Mouse (Mus musculus): Measurements from ENCODE around the gene Elovl6. TPM values are rescaled to one million over a fixed set of nuclear protein-coding genes. Genes with fewer than 3 reads are reported as not detected.

Elovl6 gene
- total and polyA plus RNA-seq, 2 experiments from 2014 or later: 39.1 to 46.9 TPM

DNA sequence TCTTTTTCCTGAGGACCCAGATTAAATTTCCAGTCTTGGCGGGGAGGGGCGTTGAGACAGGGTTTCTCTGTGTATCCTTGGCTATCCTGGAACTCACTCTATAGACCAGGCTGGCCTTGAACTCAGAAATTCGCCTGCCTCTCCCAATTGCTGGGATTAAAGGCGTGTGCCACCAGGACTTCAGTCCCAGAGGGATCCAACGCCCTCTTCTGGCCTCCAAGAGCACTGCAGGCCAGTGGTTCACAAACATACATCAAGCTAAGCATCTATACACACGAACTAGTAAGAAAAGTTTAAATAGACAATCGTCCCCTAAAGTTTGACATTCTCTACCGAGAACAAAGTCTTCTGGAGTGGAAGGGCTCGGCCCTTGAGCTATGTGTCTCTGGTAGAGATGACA lies 90.0 kb downstream of the Elovl6 start:
- no peaks in the 10 kb centered on the region for H3K9me3 ChIP-seq (ENCODE audit: low read length)
- no peaks in the 10 kb centered on the region for H3K27me3 ChIP-seq (ENCODE audit: insufficient read depth, low read length)
- H3K4me2 ChIP-seq (ENCODE audit: low read depth): no peak overlapping the region
- DNase-seq: no peak
- H3K4me3 ChIP-seq (ENCODE audit: low read depth, low read length): no peak overlapping the region
- no peak overlapping the region for H3K27ac ChIP-seq (ENCODE audit: low read depth, low read length)
- H3K36me3 ChIP-seq (ENCODE audit: insufficient read depth): peaks cover 4% of the 10 kb centered on the region; the same call in 1 of the 2 replicates
- no peak overlapping the region for H3K9ac ChIP-seq
- TF ChIP-seq CTCF (IDR thresholded peaks at IDR 0.05; ENCODE audit: low read depth): peak; percentile 35
- H3K4me1 ChIP-seq (ENCODE audit: insufficient read depth): no peaks in the 10 kb centered on the region
- ATAC-seq: no peak
- 74% methylated on average over 9 of the region's 9 CpGs for WGBS

DNA sequence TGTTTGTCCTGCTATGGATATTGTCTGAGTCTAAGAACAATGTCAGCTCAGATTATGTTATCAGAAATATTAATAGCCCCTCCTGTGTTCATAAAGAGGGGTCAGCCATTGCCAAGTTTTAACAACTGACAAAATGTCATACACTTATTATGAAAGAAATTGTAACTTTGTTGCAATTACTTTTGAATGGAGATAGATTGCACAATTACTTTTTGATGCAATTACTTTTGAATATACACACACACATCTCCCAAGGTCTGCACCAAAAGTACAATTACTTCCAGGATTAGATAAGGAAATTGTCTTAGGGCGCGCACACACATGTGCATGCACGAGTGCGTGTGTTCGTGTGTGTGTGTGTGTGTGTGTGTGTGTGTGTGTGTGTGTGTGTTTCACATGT lies 90.5 kb downstream of the Elovl6 start:
- Histone ChIP-seq H3K4me2 (ENCODE audit: low read depth) (no peak overlapping the region), H3K4me3 (ENCODE audit: low read depth, low read length) (no peak overlapping the region), H3K9ac (no peak overlapping the region), H3K27ac (ENCODE audit: low read depth, low read length) (no peak overlapping the region), H3K27me3 (ENCODE audit: insufficient read depth, low read length) (no peaks in the 10 kb centered on the region), H3K36me3 (ENCODE audit: insufficient read depth) (peaks cover 4% of the 10 kb centered on the region; the same call in 1 of the 2 replicates), H3K4me1 (ENCODE audit: insufficient read depth) (no peaks in the 10 kb centered on the region), H3K9me3 (ENCODE audit: low read length) (no peaks in the 10 kb centered on the region)
- 95% methylated on average over 5 of the region's 5 CpGs for WGBS
- ATAC-seq (no peak), DNase-seq (no peak)
- no peak for TF ChIP-seq CTCF (IDR thresholded peaks at IDR 0.05; ENCODE audit: low read depth)

DNA sequence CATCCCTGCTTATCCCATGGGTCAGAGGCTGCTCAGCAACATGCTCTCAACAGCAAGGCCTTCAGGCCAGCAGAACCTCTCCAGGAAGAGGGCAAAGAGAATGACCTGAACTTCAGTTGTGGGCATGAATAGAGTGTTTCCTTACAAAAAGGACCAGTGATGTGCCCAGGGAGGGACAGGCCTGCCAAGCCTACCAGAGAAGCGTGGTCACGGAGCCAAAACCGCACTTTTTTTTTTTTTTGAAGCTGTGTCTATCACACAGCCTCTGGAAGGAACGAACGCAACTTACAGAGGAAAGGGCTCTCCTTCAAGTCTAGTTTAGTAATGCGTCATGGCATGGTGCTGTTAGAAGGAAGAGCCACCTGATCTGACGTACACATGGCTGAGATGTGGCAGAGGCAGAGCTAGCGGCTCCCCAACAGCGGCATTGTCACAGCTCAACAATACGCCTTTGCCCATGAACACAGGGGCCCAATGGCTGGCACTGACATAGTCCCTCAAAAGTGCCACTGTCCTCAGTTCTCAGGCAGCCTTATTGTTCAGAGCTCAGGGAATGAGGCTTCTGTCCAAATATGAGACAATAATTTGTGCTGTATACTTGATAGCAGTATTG lies 92.1 kb downstream of the Elovl6 start:
- Histone ChIP-seq H3K4me3 (ENCODE audit: low read depth, low read length) (no peak overlapping the region), H3K36me3 (ENCODE audit: insufficient read depth) (no peaks in the 10 kb centered on the region), H3K9ac (no peak overlapping the region), H3K4me1 (ENCODE audit: insufficient read depth) (no peaks in the 10 kb centered on the region), H3K27me3 (ENCODE audit: insufficient read depth, low read length) (no peaks in the 10 kb centered on the region), H3K27ac (ENCODE audit: low read depth, low read length) (no peak overlapping the region), H3K4me2 (ENCODE audit: low read depth) (no peak overlapping the region), H3K9me3 (ENCODE audit: low read length) (no peaks in the 10 kb centered on the region)
- DNase-seq (no peak), ATAC-seq (peak; percentile 29)
- TF ChIP-seq CTCF (IDR thresholded peaks at IDR 0.05; ENCODE audit: low read depth): no peak
- WGBS: 67% methylated on average over 10 of the region's 10 CpGs

DNA sequence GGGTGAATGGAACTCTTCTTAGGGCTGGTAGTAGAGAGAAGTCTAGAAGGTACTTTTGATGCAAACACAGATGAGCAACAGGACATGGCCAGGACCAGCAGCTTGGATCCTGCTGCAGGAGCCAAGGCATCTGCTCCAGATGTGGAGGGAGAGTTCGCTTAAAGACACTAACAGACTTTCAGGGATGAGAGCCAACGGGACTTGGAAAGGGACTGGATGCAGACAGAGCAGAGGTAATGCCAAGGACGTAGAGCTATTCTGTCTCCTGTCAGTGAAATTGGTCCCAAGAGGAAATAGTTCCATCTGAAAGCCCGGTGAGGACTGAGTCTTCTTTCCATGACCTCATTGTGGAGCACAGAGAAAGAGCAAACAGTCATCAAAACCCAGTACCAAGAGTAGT lies 95.1 kb downstream of the Elovl6 start:
- H3K27ac ChIP-seq (ENCODE audit: low read depth, low read length): no peak overlapping the region
- peaks cover 9% of the 10 kb centered on the region; the same call in 1 of the 2 replicates for H3K36me3 ChIP-seq (ENCODE audit: insufficient read depth)
- TF ChIP-seq CTCF (IDR thresholded peaks at IDR 0.05; ENCODE audit: low read depth): no peak
- no peaks in the 10 kb centered on the region for H3K9me3 ChIP-seq (ENCODE audit: low read length)
- H3K4me3 ChIP-seq (ENCODE audit: low read depth, low read length): no peak overlapping the region
- H3K4me2 ChIP-seq (ENCODE audit: low read depth): no peak overlapping the region
- no peak for DNase-seq
- WGBS: 84% methylated on average over 4 of the region's 4 CpGs
- H3K4me1 ChIP-seq (ENCODE audit: insufficient read depth): no peaks in the 10 kb centered on the region
- no peaks in the 10 kb centered on the region for H3K27me3 ChIP-seq (ENCODE audit: insufficient read depth, low read length)
- no peak for ATAC-seq
- no peak overlapping the region for H3K9ac ChIP-seq

DNA sequence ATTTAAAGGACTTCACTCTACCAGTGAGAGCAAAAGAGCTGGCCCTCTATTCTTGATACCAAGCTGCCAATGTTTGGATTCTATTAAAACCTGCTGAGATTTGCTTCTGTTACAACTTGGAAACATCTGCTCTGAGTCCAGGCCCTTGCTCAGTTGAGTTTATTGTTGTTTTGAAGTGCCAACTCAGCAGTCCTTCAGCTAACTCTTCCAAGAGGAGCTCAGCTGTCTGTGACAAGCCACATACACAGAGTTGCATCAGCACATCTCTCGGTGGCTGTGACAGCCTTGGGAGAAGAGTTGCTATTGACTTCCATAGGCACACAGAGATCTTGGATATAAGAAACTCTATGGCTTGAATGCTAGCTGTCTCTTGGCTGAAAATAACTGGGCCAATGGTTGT lies 98.9 kb downstream of the Elovl6 start:
- 78% methylated on average over 1 of the region's 1 CpGs for WGBS
- Histone ChIP-seq H3K4me2 (ENCODE audit: low read depth) (no peak overlapping the region), H3K36me3 (ENCODE audit: insufficient read depth) (peaks cover 18% of the 10 kb centered on the region), H3K27me3 (ENCODE audit: insufficient read depth, low read length) (no peaks in the 10 kb centered on the region), H3K4me3 (ENCODE audit: low read depth, low read length) (no peak overlapping the region), H3K9ac (no peak overlapping the region), H3K27ac (ENCODE audit: low read depth, low read length) (no peak overlapping the region), H3K9me3 (ENCODE audit: low read length) (no peaks in the 10 kb centered on the region), H3K4me1 (ENCODE audit: insufficient read depth) (no peaks in the 10 kb centered on the region)
- DNase-seq (no peak), ATAC-seq (peak; percentile 42; the same call in 1 of the 2 replicates)
- no peak for TF ChIP-seq CTCF (IDR thresholded peaks at IDR 0.05; ENCODE audit: low read depth)

DNA sequence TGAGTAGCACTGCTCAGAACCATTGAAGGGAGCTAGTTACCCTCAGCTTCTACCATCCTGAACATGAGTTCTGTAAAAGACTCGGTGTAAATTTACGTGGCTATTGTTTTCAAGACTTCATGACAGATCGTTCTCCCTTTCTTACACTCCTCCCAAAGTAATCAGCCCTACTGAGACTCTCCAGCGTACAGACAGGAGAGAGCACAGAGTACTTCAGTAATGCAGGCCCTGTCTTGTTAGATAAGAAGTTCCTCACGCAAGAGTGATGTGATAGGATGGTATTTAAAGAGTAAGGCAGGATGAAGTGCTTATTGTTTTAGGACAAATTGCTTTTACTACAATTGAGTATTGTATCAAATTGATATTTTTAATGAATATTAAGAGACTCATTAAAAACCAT lies 99.7 kb downstream of the Elovl6 start:
- H3K4me1 ChIP-seq (ENCODE audit: insufficient read depth): no peaks in the 10 kb centered on the region
- H3K36me3 ChIP-seq (ENCODE audit: insufficient read depth): peaks cover 20% of the 10 kb centered on the region
- H3K27ac ChIP-seq (ENCODE audit: low read depth, low read length): no peak overlapping the region
- no peak overlapping the region for H3K4me3 ChIP-seq (ENCODE audit: low read depth, low read length)
- TF ChIP-seq CTCF (IDR thresholded peaks at IDR 0.05; ENCODE audit: low read depth): no peak
- no peaks in the 10 kb centered on the region for H3K27me3 ChIP-seq (ENCODE audit: insufficient read depth, low read length)
- H3K9ac ChIP-seq: no peak overlapping the region
- no peak for ATAC-seq
- DNase-seq: no peak
- no peaks in the 10 kb centered on the region for H3K9me3 ChIP-seq (ENCODE audit: low read length)
- H3K4me2 ChIP-seq (ENCODE audit: low read depth): no peak overlapping the region
- 91% methylated on average over 5 of the region's 5 CpGs for WGBS

DNA sequence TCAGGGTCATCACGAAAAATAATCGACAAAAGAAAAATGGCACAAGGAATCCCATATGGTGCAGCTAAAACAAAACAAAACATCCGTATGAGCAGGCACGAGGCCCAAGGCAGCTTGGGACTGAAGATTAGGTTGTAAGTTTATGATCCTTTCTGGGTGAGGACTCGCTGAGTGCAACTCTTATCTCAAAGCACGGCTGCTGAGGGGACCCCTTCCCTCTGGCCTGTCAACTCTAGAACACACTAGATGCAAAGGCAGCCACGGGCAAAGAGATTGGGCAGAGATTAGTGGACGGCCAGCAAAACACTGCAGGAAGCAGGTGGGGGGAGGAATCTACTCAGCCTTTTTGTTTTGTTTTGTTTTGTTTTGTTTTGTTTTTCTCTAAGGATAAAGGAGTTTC lies 101.4 kb downstream of the Elovl6 start:
- Histone ChIP-seq H3K4me3 (ENCODE audit: low read depth, low read length) (no peak overlapping the region), H3K4me2 (ENCODE audit: low read depth) (no peak overlapping the region), H3K4me1 (ENCODE audit: insufficient read depth) (no peaks in the 10 kb centered on the region), H3K27me3 (ENCODE audit: insufficient read depth, low read length) (no peaks in the 10 kb centered on the region), H3K36me3 (ENCODE audit: insufficient read depth) (peaks cover 20% of the 10 kb centered on the region), H3K9me3 (ENCODE audit: low read length) (no peaks in the 10 kb centered on the region), H3K27ac (ENCODE audit: low read depth, low read length) (no peak overlapping the region), H3K9ac (no peak overlapping the region)
- no peak for TF ChIP-seq CTCF (IDR thresholded peaks at IDR 0.05; ENCODE audit: low read depth)
- WGBS: 72% methylated on average over 8 of the region's 8 CpGs
- ATAC-seq (no peak), DNase-seq (no peak)
